Mouse (Mus musculus): ENCODE results near the gene Jade1. TPM values are rescaled to one million over a fixed set of nuclear protein-coding genes. Genes with fewer than 3 reads are reported as not detected.

Gene Jade1
- total RNA-seq, 2 experiments from 2014 or later, result 45.8 to 48.6 TPM

- DNase-seq (ENCODE audit: low spot score in 2 of 2), result no peak
Measured at GRCm38 (mm10) chr3:41548238-41548637, 7.3 kb upstream of the Jade1 start.

GRCm38 (mm10) chr3:41551671-41552070, 3.9 kb upstream of the Jade1 start:
- no peak for DNase-seq (ENCODE audit: low spot score in 2 of 2)

- no peak for DNase-seq (ENCODE audit: low spot score in 2 of 2)
Measured at GRCm38 (mm10) chr3:41552777-41553548, 2.6 kb upstream of the Jade1 start.

GRCm38 (mm10) chr3:41553681-41554080, 1.9 kb upstream of the Jade1 start:
- no peak for DNase-seq (ENCODE audit: low spot score in 2 of 2)

GRCm38 (mm10) chr3:41554480-41555475, 753 bp upstream of the Jade1 start:
- no peak for DNase-seq (ENCODE audit: low spot score in 2 of 2)

GRCm38 (mm10) chr3:41556451-41557266, 1.1 kb downstream of the Jade1 start:
- no peak for DNase-seq (ENCODE audit: low spot score in 2 of 2)

- no peak for DNase-seq (ENCODE audit: low spot score in 2 of 2)
Measured at GRCm38 (mm10) chr3:41557267-41557995, 1.9 kb downstream of the Jade1 start.

GRCm38 (mm10) chr3:41560489-41560888, 5.0 kb downstream of the Jade1 start:
- no peak for DNase-seq (ENCODE audit: low spot score in 2 of 2)

- no peak for DNase-seq (ENCODE audit: low spot score in 2 of 2)
Measured at GRCm38 (mm10) chr3:41561787-41562186, 6.3 kb downstream of the Jade1 start.

GRCm38 (mm10) chr3:41563211-41563931, 7.8 kb downstream of the Jade1 start:
- DNase-seq (ENCODE audit: low spot score in 2 of 2), result peak; percentile 74 to 80

- DNase-seq (ENCODE audit: low spot score in 2 of 2), result peak; percentile 5 to 42
Measured at GRCm38 (mm10) chr3:41563997-41564396, 8.5 kb downstream of the Jade1 start.

- peak; percentile 54 to 66 for DNase-seq (ENCODE audit: low spot score in 2 of 2)
Measured at GRCm38 (mm10) chr3:41564471-41565213, 9.1 kb downstream of the Jade1 start.

GRCm38 (mm10) chr3:41565410-41565823, 9.9 kb downstream of the Jade1 start:
- peak; percentile 84 to 92 for DNase-seq (ENCODE audit: low spot score in 2 of 2)

- peak; percentile 73 to 84 for DNase-seq (ENCODE audit: low spot score in 2 of 2)
Measured at GRCm38 (mm10) chr3:41565955-41566354, 10.4 kb downstream of the Jade1 start.

- DNase-seq (ENCODE audit: low spot score in 2 of 2), result no peak
Measured at GRCm38 (mm10) chr3:41569943-41570342, 14.4 kb downstream of the Jade1 start.

- DNase-seq (ENCODE audit: low spot score in 2 of 2), result no peak
Measured at GRCm38 (mm10) chr3:41572131-41572530, 16.6 kb downstream of the Jade1 start.

- DNase-seq (ENCODE audit: low spot score in 2 of 2), result no peak
Measured at GRCm38 (mm10) chr3:41572968-41573367, 17.4 kb downstream of the Jade1 start.

- DNase-seq (ENCODE audit: low spot score in 2 of 2), result no peak
Measured at GRCm38 (mm10) chr3:41574208-41574607, 18.7 kb downstream of the Jade1 start.

Measured in left cerebral cortex, adult 18-20 months (tissue).